ENCODE assay signal across 18 mouse cellular contexts in genomic region chr9:48828839-48829238, GRCm38 (mm10). TPM values are rescaled to one million over a fixed set of nuclear protein-coding genes. Genes with fewer than 3 reads are reported as not detected.
"Had no signal": no experiment of that assay in that cellular context is flagged by ENCODE, and none has a peak within 500 bp of the region (broad histone marks: within the 10 kb centered on the region; RNA-seq: fewer than 3 reads in every experiment).

No protein-coding gene starts in this region.

- H3K4me1 ChIP-seq: stomach, embryonic 15.5 days had no signal

- H3K9ac ChIP-seq: liver, embryonic 12.5 days; liver, embryonic 15.5 days; lung, embryonic 15.5 days; midbrain, embryonic 13.5 days; neural tube, embryonic 13.5 days; stomach, embryonic 15.5 days had no signal

- H3K27ac ChIP-seq: kidney, postnatal 0 days; liver, embryonic 12.5 days; liver, embryonic 15.5 days; lung, embryonic 15.5 days; midbrain, embryonic 10.5 days; midbrain, embryonic 13.5 days; neural tube, embryonic 13.5 days; stomach, embryonic 15.5 days had no signal

- H3K36me3 ChIP-seq: liver, embryonic 12.5 days; liver, embryonic 15.5 days; stomach, embryonic 15.5 days had no signal

- DNase-seq: kidney, postnatal 25 days; lung, adult 18-20 months; lung, postnatal 10 days; lung, postnatal 36 days; retina, postnatal 1 day; right cerebral cortex, postnatal 25 days; spleen, adult 18-20 months; thymus, postnatal 25 days had no signal

- H3K4me3 ChIP-seq: liver, embryonic 12.5 days; liver, embryonic 15.5 days; lung, embryonic 15.5 days; megakaryocyte, embryonic 14.5 days; midbrain, embryonic 10.5 days; midbrain, embryonic 13.5 days; myocyte; neural tube, embryonic 13.5 days; stomach, embryonic 15.5 days had no signal

RNA-seq across cellular contexts. Expression of gene Zbtb16, which starts 7.2 kb away (rescaled TPM):
- polyA plus RNA-seq: myocyte had no signal
